Mouse (Mus musculus): ENCODE results near the gene Brca2. TPM values are rescaled to one million over a fixed set of nuclear protein-coding genes. Genes with fewer than 3 reads are reported as not detected.

The Brca2 gene
- total and polyA plus RNA-seq, 2 experiments from 2014 or later: 9.9 to 15.8 TPM

- no peaks in the 10 kb centered on the region; the same call in 1 of the 2 replicates for H3K36me3 ChIP-seq (replicated peaks; ENCODE audit: control insufficient read depth, insufficient read depth, low read length)
- H3K9ac ChIP-seq (replicated peaks; ENCODE audit: low read depth, low read length): no peak overlapping the region
- no peak overlapping the region for H3K4me3 ChIP-seq (ENCODE audit: low read depth, low read length)
- 58% methylated on average over 21 of the region's 21 CpGs for WGBS
- H3K27ac ChIP-seq (ENCODE audit: low read depth): no peak overlapping the region
- DNase-seq (ENCODE audit: low spot score) (no peak), ATAC-seq (ENCODE audit: insufficient read depth, low read depth) (no peak)
- H3K9me3 ChIP-seq (replicated peaks; ENCODE audit: control insufficient read depth, low read length): no peaks in the 10 kb centered on the region
- TF ChIP-seq EP300 (IDR thresholded peaks at IDR 0.05; ENCODE audit: low read depth): no peak
- no peak for TF ChIP-seq CTCF (IDR thresholded peaks at IDR 0.05; ENCODE audit: low read depth)
- H3K27me3 ChIP-seq (ENCODE audit: control insufficient read depth, insufficient read depth, low read length): 0 out of 2 replicates have a peak, but pooled peaks cover 3% of the 10 kb centered on the region
- peaks cover 5% of the 10 kb centered on the region for H3K4me1 ChIP-seq (ENCODE audit: control insufficient read depth, insufficient read depth)
- no peak overlapping the region; the same call in 1 of the 2 replicates for H3K4me2 ChIP-seq (ENCODE audit: low read depth, low read length)
Observed at GRCm38 (mm10) chr5:150598202-150599119, 76.0 kb downstream of the Brca2 start.

GRCm38 (mm10) chr5:150599301-150600294 is 77.2 kb downstream of the Brca2 start:
- WGBS: 67% methylated on average over 13 of the region's 13 CpGs
- TF ChIP-seq CTCF (IDR thresholded peaks at IDR 0.05; ENCODE audit: low read depth): no peak
- no peak for TF ChIP-seq EP300 (IDR thresholded peaks at IDR 0.05; ENCODE audit: low read depth)
- Histone ChIP-seq H3K27ac (ENCODE audit: low read depth) (no peak overlapping the region), H3K9ac (replicated peaks; ENCODE audit: low read depth, low read length) (no peak overlapping the region), H3K36me3 (replicated peaks; ENCODE audit: control insufficient read depth, insufficient read depth, low read length) (no peaks in the 10 kb centered on the region; the same call in 1 of the 2 replicates), H3K4me1 (ENCODE audit: control insufficient read depth, insufficient read depth) (peaks cover 3% of the 10 kb centered on the region; the same call in 1 of the 2 replicates), H3K27me3 (ENCODE audit: control insufficient read depth, insufficient read depth, low read length) (no peaks in the 10 kb centered on the region), H3K4me2 (ENCODE audit: low read depth, low read length) (no peak overlapping the region), H3K4me3 (ENCODE audit: low read depth, low read length) (no peak overlapping the region), H3K9me3 (replicated peaks; ENCODE audit: control insufficient read depth, low read length) (no peaks in the 10 kb centered on the region)
- DNase-seq (ENCODE audit: low spot score): no peak
- no peak for ATAC-seq (ENCODE audit: insufficient read depth, low read depth)

GRCm38 (mm10) chr5:150600554-150601440 is 78.4 kb downstream of the Brca2 start:
- ATAC-seq (ENCODE audit: insufficient read depth, low read depth) (no peak), DNase-seq (ENCODE audit: low spot score) (no peak)
- no peak overlapping the region for H3K9ac ChIP-seq (replicated peaks; ENCODE audit: low read depth, low read length)
- H3K27me3 ChIP-seq (ENCODE audit: control insufficient read depth, insufficient read depth, low read length): no peaks in the 10 kb centered on the region
- no peak overlapping the region for H3K4me2 ChIP-seq (ENCODE audit: low read depth, low read length)
- H3K36me3 ChIP-seq (replicated peaks; ENCODE audit: control insufficient read depth, insufficient read depth, low read length): no peaks in the 10 kb centered on the region; the same call in 1 of the 2 replicates
- TF ChIP-seq CTCF (IDR thresholded peaks at IDR 0.05; ENCODE audit: low read depth) (no peak), EP300 (IDR thresholded peaks at IDR 0.05; ENCODE audit: low read depth) (no peak)
- H3K27ac ChIP-seq (ENCODE audit: low read depth): no peak overlapping the region; the same call in 1 of the 2 replicates
- H3K4me1 ChIP-seq (ENCODE audit: control insufficient read depth, insufficient read depth): no peaks in the 10 kb centered on the region; the same call in 1 of the 2 replicates
- WGBS: 62% methylated on average over 20 of the region's 20 CpGs
- H3K9me3 ChIP-seq (replicated peaks; ENCODE audit: control insufficient read depth, low read length): no peaks in the 10 kb centered on the region
- no peak overlapping the region for H3K4me3 ChIP-seq (ENCODE audit: low read depth, low read length)

GRCm38 (mm10) chr5:150601441-150602230 is 79.2 kb downstream of the Brca2 start:
- no peak for ATAC-seq (ENCODE audit: insufficient read depth, low read depth)
- H3K4me3 ChIP-seq (ENCODE audit: low read depth, low read length): no peak overlapping the region
- TF ChIP-seq EP300 (IDR thresholded peaks at IDR 0.05; ENCODE audit: low read depth): no peak
- TF ChIP-seq CTCF (IDR thresholded peaks at IDR 0.05; ENCODE audit: low read depth): no peak
- no peaks in the 10 kb centered on the region; the same call in 1 of the 2 replicates for H3K4me1 ChIP-seq (ENCODE audit: control insufficient read depth, insufficient read depth)
- no peak overlapping the region; the same call in 1 of the 2 replicates for H3K27ac ChIP-seq (ENCODE audit: low read depth)
- H3K9me3 ChIP-seq (replicated peaks; ENCODE audit: control insufficient read depth, low read length): no peaks in the 10 kb centered on the region
- no peak overlapping the region for H3K4me2 ChIP-seq (ENCODE audit: low read depth, low read length)
- DNase-seq (ENCODE audit: low spot score): no peak
- H3K27me3 ChIP-seq (ENCODE audit: control insufficient read depth, insufficient read depth, low read length): no peaks in the 10 kb centered on the region
- no peaks in the 10 kb centered on the region; the same call in 1 of the 2 replicates for H3K36me3 ChIP-seq (replicated peaks; ENCODE audit: control insufficient read depth, insufficient read depth, low read length)
- no peak overlapping the region for H3K9ac ChIP-seq (replicated peaks; ENCODE audit: low read depth, low read length)
- 84% methylated on average over 14 of the region's 14 CpGs for WGBS

All from heart, postnatal 0 days (tissue).